Mouse (Mus musculus) thymus, postnatal 0 days (tissue): ENCODE data around the gene Ugt1a8. TPM values are rescaled to one million over a fixed set of nuclear protein-coding genes. Genes with fewer than 3 reads are reported as not detected.

Source experiments
- DNase-seq: peaks from one replicate; pipeline ENCODE4 v3.0.0-alpha.2; 2015; ENCODE audit warnings: low spot score
- polyA plus RNA-seq: library from polyadenylated mRNA; unstranded; fragments of >200 nt; fragmentation: Nextera tagmentation; extraction: Ambion mirVana; gene quantifications from 2 replicates; pipeline ENCODE4 v1.2.1, GENCODE M21; 2015

The Ugt1a8 gene
- polyA plus RNA-seq, 1 experiment from 2014 or later: not detected

GRCm38 (mm10) chr1:88235046-88235893, 147.7 kb downstream of the Ugt1a8 start:
- no peak for DNase-seq

- no peak for DNase-seq
These were observed 148.3 kb downstream of the Ugt1a8 start for GRCm38 (mm10) chr1:88235894-88236415.

GRCm38 (mm10) chr1:88237311-88237710, 149.7 kb downstream of the Ugt1a8 start:
- DNase-seq: no peak

GRCm38 (mm10) chr1:88238771-88239170, 151.2 kb downstream of the Ugt1a8 start:
- no peak for DNase-seq

GRCm38 (mm10) chr1:88240072-88240471, 152.5 kb downstream of the Ugt1a8 start:
- DNase-seq: no peak

GRCm38 (mm10) chr1:88240579-88240978, 153.0 kb downstream of the Ugt1a8 start:
- DNase-seq: no peak

- no peak for DNase-seq
These were observed 156.2 kb downstream of the Ugt1a8 start for GRCm38 (mm10) chr1:88243861-88244260.

- DNase-seq: no peak
These were observed 158.3 kb downstream of the Ugt1a8 start for GRCm38 (mm10) chr1:88245881-88246280.

- DNase-seq: no peak
These were observed 158.8 kb downstream of the Ugt1a8 start for GRCm38 (mm10) chr1:88246386-88246785.

- no peak for DNase-seq
These were observed 160.0 kb downstream of the Ugt1a8 start for GRCm38 (mm10) chr1:88247660-88248059.

- DNase-seq: no peak
These were observed 161.0 kb downstream of the Ugt1a8 start for GRCm38 (mm10) chr1:88248658-88249057.

GRCm38 (mm10) chr1:88249596-88249995, 162.0 kb downstream of the Ugt1a8 start:
- no peak for DNase-seq

- no peak for DNase-seq
These were observed 162.4 kb downstream of the Ugt1a8 start for GRCm38 (mm10) chr1:88250023-88250422.

GRCm38 (mm10) chr1:88253106-88253505, 165.5 kb downstream of the Ugt1a8 start:
- no peak for DNase-seq

- DNase-seq: no peak
These were observed 165.9 kb downstream of the Ugt1a8 start for GRCm38 (mm10) chr1:88253540-88253939.

- DNase-seq: no peak
These were observed 167.3 kb downstream of the Ugt1a8 start for GRCm38 (mm10) chr1:88254793-88255465.

- no peak for DNase-seq
These were observed 167.8 kb downstream of the Ugt1a8 start for GRCm38 (mm10) chr1:88255466-88255857.

- DNase-seq: no peak
These were observed 168.6 kb downstream of the Ugt1a8 start for GRCm38 (mm10) chr1:88255989-88256754.

- DNase-seq: no peak
These were observed 169.5 kb downstream of the Ugt1a8 start for GRCm38 (mm10) chr1:88256886-88257663.

GRCm38 (mm10) chr1:88257681-88258080, 170.1 kb downstream of the Ugt1a8 start:
- no peak for DNase-seq

GRCm38 (mm10) chr1:88258361-88258760, 170.7 kb downstream of the Ugt1a8 start:
- no peak for DNase-seq
